Mouse (Mus musculus) heart, postnatal 0 days (tissue): ENCODE measurements at regions not wholly inside any gene's neighbourhood (a gene's known extent, or its start where the extent isn't known, plus 50 kb on each side); places are given as distances from the start of the nearest gene placed in this dataset.

ENCODE experiments used
- CTCF ChIP-seq: IDR thresholded peaks from 2 replicates; pipeline ENCODE4 v1.5.1; 2016; ENCODE audit warnings: antibody characterized with exemption, control low read depth, low read depth
- EP300 ChIP-seq: IDR thresholded peaks from 2 replicates; pipeline ENCODE4 v1.6.1; 2016; ENCODE audit warnings: antibody characterized with exemption, low read depth

GRCm38 (mm10) chr8:92004532-92004931, 202.7 kb upstream of the Irx3 start:
- TF ChIP-seq CTCF = no peak
- no peak for TF ChIP-seq EP300
